Mouse (Mus musculus): ENCODE data around the gene Gm867.

The Gm867 gene

GRCm38 (mm10) chr10:75942736-75943477, 2.4 kb upstream of the Gm867 start, which contains the start of gene Vpreb3:
Gene Vpreb3, plus strand, starts transcription at chr10:75943057.
- TF ChIP-seq GATA4 (IDR thresholded peaks at IDR 0.05; ENCODE audit: insufficient replicate concordance, low read length) = no peak

GRCm38 (mm10) chr10:75941042-75941824, 761 bp upstream of the Gm867 start:
- no peak for TF ChIP-seq GATA4 (IDR thresholded peaks at IDR 0.05; ENCODE audit: insufficient replicate concordance, low read length)

- no peak for TF ChIP-seq GATA4 (IDR thresholded peaks at IDR 0.05; ENCODE audit: insufficient replicate concordance, low read length)
Measured at GRCm38 (mm10) chr10:75939481-75940234, 814 bp downstream of the Gm867 start.

GRCm38 (mm10) chr10:75937851-75938643, 2.4 kb downstream of the Gm867 start:
- no peak for TF ChIP-seq GATA4 (IDR thresholded peaks at IDR 0.05; ENCODE audit: insufficient replicate concordance, low read length)

- TF ChIP-seq GATA4 (IDR thresholded peaks at IDR 0.05; ENCODE audit: insufficient replicate concordance, low read length) = no peak
Measured at GRCm38 (mm10) chr10:75936909-75937667, 3.4 kb downstream of the Gm867 start.

GRCm38 (mm10) chr10:75935680-75936541, 4.6 kb downstream of the Gm867 start, which contains the start of gene Mmp11:
Gene Mmp11, minus strand, starts transcription at chr10:75936496.
- TF ChIP-seq GATA4 (IDR thresholded peaks at IDR 0.05; ENCODE audit: insufficient replicate concordance, low read length) = no peak

GRCm38 (mm10) chr10:75934991-75935390, 5.5 kb downstream of the Gm867 start:
- no peak for TF ChIP-seq GATA4 (IDR thresholded peaks at IDR 0.05; ENCODE audit: insufficient replicate concordance, low read length)

- no peak for TF ChIP-seq GATA4 (IDR thresholded peaks at IDR 0.05; ENCODE audit: insufficient replicate concordance, low read length)
Measured at GRCm38 (mm10) chr10:75932891-75933290, 7.6 kb downstream of the Gm867 start, which contains the start of gene Chchd10. Gene Chchd10, plus strand, starts transcription at chr10:75933130.

- TF ChIP-seq GATA4 (IDR thresholded peaks at IDR 0.05; ENCODE audit: insufficient replicate concordance, low read length) = no peak
Measured at GRCm38 (mm10) chr10:75932081-75932678, 8.3 kb downstream of the Gm867 start.

- no peak for TF ChIP-seq GATA4 (IDR thresholded peaks at IDR 0.05; ENCODE audit: insufficient replicate concordance, low read length)
Measured at GRCm38 (mm10) chr10:75931311-75931710, 9.2 kb downstream of the Gm867 start.

- TF ChIP-seq GATA4 (IDR thresholded peaks at IDR 0.05; ENCODE audit: insufficient replicate concordance, low read length) = no peak
Measured at GRCm38 (mm10) chr10:75930304-75930703, 10.2 kb downstream of the Gm867 start.

- TF ChIP-seq GATA4 (IDR thresholded peaks at IDR 0.05; ENCODE audit: insufficient replicate concordance, low read length) = no peak
Measured at GRCm38 (mm10) chr10:75926396-75926795, 14.1 kb downstream of the Gm867 start.

- TF ChIP-seq GATA4 (IDR thresholded peaks at IDR 0.05; ENCODE audit: insufficient replicate concordance, low read length) = no peak
Measured at GRCm38 (mm10) chr10:75924324-75924723, 16.1 kb downstream of the Gm867 start.

Measured in liver, adult (tissue).